Mouse (Mus musculus) kidney, embryonic 16.5 days (tissue): Measurements from ENCODE around the gene Oas1f. TPM values are rescaled to one million over a fixed set of nuclear protein-coding genes. Genes with fewer than 3 reads are reported as not detected.
"Not testable (repeated sequence)": the region's sequence is repeated elsewhere in the genome, so short reads cannot be mapped to it uniquely, and the experiment has no call there.

Experiments
- ATAC-seq: fragments of 200-750 bp; cut with Nextera tagmentation; 2 replicates; pipeline ENCODE4 v1.8.0; 2017; ENCODE audit warnings: moderate TSS enrichment; ENCODE audit not compliant: low FRiP score, low TSS enrichment
- H3K27ac ChIP-seq: fragments of 300-500 bp; sonication (generic); 2 replicates; pipeline ENCODE4 v1.5.1; 2014; ENCODE audit warnings: low read length
- H3K27me3 ChIP-seq: fragments of 300-500 bp; sonication (generic); 2 replicates; pipeline ENCODE4 v1.6.1; 2014; ENCODE audit warnings: low read length, control low read depth, mixed read lengths; ENCODE audit not compliant: insufficient read depth
- H3K36me3 ChIP-seq: fragments of 300-500 bp; sonication (generic); 2 replicates; pipeline ENCODE4 v1.6.1; 2014; ENCODE audit warnings: low read length, control low read depth, mixed read lengths; ENCODE audit not compliant: insufficient read depth
- H3K4me1 ChIP-seq: fragments of 300-500 bp; sonication (generic); 2 replicates; pipeline ENCODE4 v1.6.1; 2014; ENCODE audit warnings: low read length, control low read depth, mixed read lengths; ENCODE audit not compliant: insufficient read depth
- H3K4me2 ChIP-seq: fragments of 300-500 bp; sonication (generic); replicated peaks from 2 replicates; pipeline ENCODE4 v1.6.1; 2014; ENCODE audit warnings: low read depth, low read length
- H3K4me3 ChIP-seq: fragments of 300-500 bp; sonication (generic); 2 replicates; pipeline ENCODE4 v1.5.1; 2014; ENCODE audit warnings: mild to moderate bottlenecking, low read length
- H3K9ac ChIP-seq: fragments of 300-500 bp; sonication (generic); replicated peaks from 2 replicates; pipeline ENCODE4 v1.6.1; 2014; ENCODE audit warnings: low read length
- H3K9me3 ChIP-seq: fragments of 300-500 bp; sonication (generic); 2 replicates; pipeline ENCODE4 v1.6.1; 2016; ENCODE audit warnings: low read length, control low read depth
- WGBS: fragments of 180-500 bp; shearing (Covaris S2); extraction: QIAGEN DNeasy Blood & Tissue Kit; methylation state at CpG from one replicate; pipeline ENCODE4 v1.1.7; 2014; 5-methylcytosine and 5-hydroxymethylcytosine counted together
- polyA plus RNA-seq: library from polyadenylated mRNA; unstranded; fragments of >200 nt; fragmentation: Nextera tagmentation; extraction: Ambion mirVana; gene quantifications from 2 replicates; pipeline ENCODE4 v1.2.1, GENCODE M21; 2015

Gene Oas1f
- polyA plus RNA-seq = 0.21 TPM in 1 of 2 replicates, not detected in the other

GRCm38 (mm10) chr5:120847067-120847466 lies at the start of gene Oas1f:
TSS of gene Oas1f (plus strand) at chr5:120847367.
- H3K4me1 ChIP-seq = no peaks in the 10 kb centered on the region
- no peak within 1 kb of the TSS for H3K9ac ChIP-seq
- H3K36me3 ChIP-seq = no peaks in the 10 kb centered on the region
- H3K4me2 ChIP-seq = no peak within 1 kb of the TSS
- 68% methylated on average over 4 of the region's 4 CpGs for WGBS
- no peaks in the 10 kb centered on the region for H3K27me3 ChIP-seq
- H3K9me3 ChIP-seq = no peaks in the 10 kb centered on the region
- no peak for ATAC-seq
- no peak within 1 kb of the TSS for H3K27ac ChIP-seq
- no peak within 1 kb of the TSS for H3K4me3 ChIP-seq

- H3K4me1 ChIP-seq, H3K27me3 ChIP-seq, H3K4me3 ChIP-seq, ATAC-seq, H3K9me3 ChIP-seq, H3K9ac ChIP-seq, H3K4me2 ChIP-seq, H3K36me3 ChIP-seq, H3K27ac ChIP-seq: not testable (repeated sequence)
- WGBS = 80% methylated on average over 5 of the region's 5 CpGs
These were observed 49.0 kb upstream of the Oas1f start for GRCm38 (mm10) chr5:120798147-120798546.

DNA sequence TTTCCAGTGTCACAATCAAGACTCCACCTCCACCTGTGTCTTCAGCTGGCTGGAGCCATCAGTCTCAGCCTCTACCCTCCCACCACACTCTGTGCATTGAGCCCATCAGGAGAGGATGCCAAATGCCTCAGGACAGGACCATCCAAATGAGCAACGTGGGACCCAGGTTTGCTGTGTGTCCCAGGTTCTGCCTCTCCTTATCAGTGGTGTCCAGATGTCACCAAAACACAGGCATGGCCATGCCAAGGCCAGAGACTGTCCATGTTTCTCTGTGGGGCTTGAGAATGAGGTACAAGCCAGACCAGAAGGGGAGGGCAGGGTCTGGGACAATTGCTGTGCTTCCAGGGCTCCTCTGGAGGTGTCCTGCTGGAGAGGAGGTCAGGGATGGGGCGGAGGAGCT lies 48.2 kb upstream of the Oas1f start:
- H3K27ac ChIP-seq, H3K9ac ChIP-seq, H3K4me2 ChIP-seq, H3K4me1 ChIP-seq, H3K4me3 ChIP-seq, H3K36me3 ChIP-seq, H3K9me3 ChIP-seq, ATAC-seq, H3K27me3 ChIP-seq: not testable (repeated sequence)
- 61% methylated on average over 2 of the region's 2 CpGs for WGBS

DNA sequence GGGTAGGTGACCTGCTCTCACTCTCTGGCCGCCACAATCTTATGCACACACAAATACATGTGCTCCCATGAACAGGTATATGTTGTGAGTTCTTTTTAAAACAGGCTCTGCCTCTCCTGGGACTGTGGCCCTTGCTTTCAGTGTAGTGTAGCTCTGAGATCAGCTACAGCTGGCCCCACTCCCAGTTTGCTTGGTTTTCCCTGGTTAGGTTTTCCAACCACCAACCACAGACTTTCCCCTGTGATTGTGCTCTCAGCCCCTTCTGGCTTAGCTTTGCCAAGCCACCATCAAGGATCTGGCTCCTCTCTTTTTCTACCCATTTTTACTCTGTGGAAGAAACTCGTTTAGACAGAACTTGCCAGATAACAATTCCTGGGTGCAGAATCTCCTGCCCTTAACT lies 43.6 kb upstream of the Oas1f start:
- WGBS = 77% methylated on average over 2 of the region's 2 CpGs
- Histone ChIP-seq H3K4me3 (no peak overlapping the region), H3K9me3 (no peaks in the 10 kb centered on the region), H3K27me3 (no peaks in the 10 kb centered on the region), H3K4me2 (no peak overlapping the region), H3K27ac (no peak overlapping the region), H3K4me1 (no peaks in the 10 kb centered on the region), H3K36me3 (no peaks in the 10 kb centered on the region), H3K9ac (no peak overlapping the region)
- ATAC-seq = no peak

- Histone ChIP-seq H3K27ac (no peak overlapping the region), H3K9me3 (no peaks in the 10 kb centered on the region), H3K4me1 (no peaks in the 10 kb centered on the region), H3K4me3 (no peak overlapping the region), H3K27me3 (no peaks in the 10 kb centered on the region), H3K4me2 (no peak overlapping the region), H3K36me3 (no peaks in the 10 kb centered on the region), H3K9ac (no peak overlapping the region)
- no peak for ATAC-seq
- 92% methylated on average over 1 of the region's 1 CpGs for WGBS
These were observed 40.7 kb upstream of the Oas1f start for GRCm38 (mm10) chr5:120806458-120806857.

DNA sequence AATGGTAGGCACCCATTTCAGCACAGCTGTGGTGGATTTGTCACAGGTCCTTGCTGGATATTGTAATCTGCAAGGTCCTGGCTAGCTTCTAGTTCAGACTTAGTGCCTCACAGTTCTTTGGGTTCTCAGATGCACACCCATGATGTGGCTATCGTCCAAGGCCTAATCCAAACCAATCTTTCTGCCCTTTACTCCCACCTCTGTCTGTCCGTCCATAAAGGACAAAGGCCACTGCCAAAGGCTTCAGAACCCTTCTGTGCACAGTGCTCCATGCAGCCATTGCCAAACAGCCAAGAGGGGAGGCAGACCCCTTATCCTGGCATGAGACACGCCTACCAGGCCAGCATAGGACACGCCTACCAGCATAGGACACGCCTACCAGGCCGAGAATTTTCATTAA lies 38.0 kb upstream of the Oas1f start:
- no peaks in the 10 kb centered on the region for H3K9me3 ChIP-seq
- ATAC-seq = no peak
- no peaks in the 10 kb centered on the region; the same call in 1 of the 2 replicates for H3K4me1 ChIP-seq
- no peak overlapping the region for H3K4me2 ChIP-seq
- H3K4me3 ChIP-seq = no peak overlapping the region
- no peak overlapping the region for H3K9ac ChIP-seq
- H3K27ac ChIP-seq = no peak overlapping the region
- H3K27me3 ChIP-seq = no peaks in the 10 kb centered on the region
- no peaks in the 10 kb centered on the region for H3K36me3 ChIP-seq
- WGBS = 42% methylated on average over 6 of the region's 6 CpGs

DNA sequence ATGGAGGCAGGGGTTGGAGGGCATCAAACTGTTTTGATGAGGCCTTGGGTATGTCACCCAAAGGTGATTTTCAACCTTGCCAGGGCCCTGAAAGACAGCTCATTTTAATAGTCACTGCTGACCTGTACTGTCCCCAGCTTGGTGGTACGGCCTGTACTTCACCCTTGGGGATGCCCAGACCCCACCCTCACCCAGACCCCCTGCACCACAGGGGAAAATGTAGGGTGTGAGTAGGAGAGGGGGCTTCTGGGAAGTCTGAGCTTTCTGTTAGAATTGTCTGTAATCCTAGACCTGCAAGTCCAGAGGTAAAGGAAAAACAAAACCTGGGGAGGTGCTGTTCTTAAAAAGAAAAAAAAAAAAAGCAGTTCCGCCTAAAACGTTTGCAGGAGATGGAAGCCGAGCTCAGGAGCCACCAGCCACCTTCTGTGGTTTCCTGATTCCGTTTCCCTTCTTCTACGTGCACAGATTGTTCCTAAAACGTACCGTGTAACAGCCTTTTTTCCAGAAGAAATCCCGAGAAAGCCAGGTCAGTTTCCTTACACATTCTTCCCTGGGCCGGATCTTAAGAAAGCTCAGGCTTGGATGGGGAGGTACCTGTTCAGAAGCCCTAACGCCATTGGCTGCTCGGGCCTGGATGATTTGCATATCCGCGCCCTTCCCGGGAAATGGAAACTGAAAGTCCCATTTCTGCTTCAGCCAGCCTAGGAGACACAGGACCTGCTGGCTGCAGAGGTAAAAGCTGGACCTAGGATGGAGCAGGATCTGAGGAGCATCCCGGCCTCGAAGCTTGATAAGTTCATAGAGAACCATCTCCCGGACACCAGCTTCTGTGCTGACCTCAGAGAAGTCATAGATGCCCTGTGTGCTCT lies 35.0 kb upstream of the Oas1f start, which contains the start of gene Oas1c:
Gene Oas1c, minus strand, starts transcription at position 564 of the 869 bp plus-strand sequence.
- H3K9me3 ChIP-seq = no peaks in the 10 kb centered on the region

GRCm38 (mm10) chr5:120813023-120813422 lies 34.1 kb upstream of the Oas1f start:
- Histone ChIP-seq H3K4me3 (peak overlapping the region; percentile 40), H3K36me3 (no peaks in the 10 kb centered on the region), H3K27ac (no peak overlapping the region), H3K9me3 (no peaks in the 10 kb centered on the region), H3K27me3 (no peaks in the 10 kb centered on the region), H3K4me2 (peak overlapping the region; percentile 50), H3K4me1 (no peaks in the 10 kb centered on the region; the same call in 1 of the 2 replicates), H3K9ac (peak overlapping the region; percentile 61; the same call in 1 of the 2 replicates)
- WGBS = 78% methylated on average over 6 of the region's 6 CpGs
- ATAC-seq = no peak

More for the DNA sequence above, 35.0 kb upstream of the Oas1f start, which contains the start of gene Oas1c:
- Histone ChIP-seq H3K4me2 (peak within 1 kb of the TSS; percentile 50), H3K27me3 (no peaks in the 10 kb centered on the region), H3K4me3 (peak within 1 kb of the TSS; percentile 40), H3K9ac (peak within 1 kb of the TSS; percentile 61), H3K27ac (peak within 1 kb of the TSS; percentile 73), H3K36me3 (no peaks in the 10 kb centered on the region), H3K4me1 (no peaks in the 10 kb centered on the region; the same call in 1 of the 2 replicates)
- WGBS = 4% methylated on average over 18 of the region's 18 CpGs
- peak; percentile 93 for ATAC-seq

DNA sequence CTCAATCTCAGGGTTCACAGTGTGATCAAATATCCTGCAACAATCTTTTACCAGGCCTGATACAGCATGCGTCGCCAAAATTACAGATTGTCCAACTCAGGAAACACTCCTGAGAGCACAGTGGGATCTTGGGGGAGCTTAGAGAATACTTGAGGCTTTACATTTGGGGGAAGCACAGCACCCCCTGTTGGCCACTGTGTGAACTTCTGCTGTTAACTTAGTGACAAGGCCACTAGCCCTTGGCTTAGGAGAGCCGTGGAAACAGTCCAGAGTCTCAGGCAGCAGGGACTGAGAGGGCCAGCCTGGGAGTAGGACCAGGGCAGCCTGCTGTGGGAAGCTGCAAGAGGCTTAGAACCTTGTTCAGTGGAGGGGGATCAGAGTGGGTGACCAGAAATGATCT lies 31.2 kb upstream of the Oas1f start:
- Histone ChIP-seq H3K9me3 (peaks cover 11% of the 10 kb centered on the region; the same call in 1 of the 2 replicates), H3K9ac (no peak overlapping the region), H3K4me3 (no peak overlapping the region), H3K4me1 (no peaks in the 10 kb centered on the region; the same call in 1 of the 2 replicates), H3K4me2 (no peak overlapping the region), H3K27me3 (no peaks in the 10 kb centered on the region), H3K36me3 (no peaks in the 10 kb centered on the region), H3K27ac (no peak overlapping the region)
- ATAC-seq = no peak
- 62% methylated on average over 3 of the region's 3 CpGs for WGBS

GRCm38 (mm10) chr5:120818999-120819398 lies 28.2 kb upstream of the Oas1f start:
- Histone ChIP-seq H3K27ac (no peak overlapping the region), H3K36me3 (no peaks in the 10 kb centered on the region), H3K27me3 (no peaks in the 10 kb centered on the region), H3K9me3 (peaks cover 11% of the 10 kb centered on the region; the same call in 1 of the 2 replicates), H3K4me3 (no peak overlapping the region), H3K4me1 (no peaks in the 10 kb centered on the region), H3K9ac (no peak overlapping the region), H3K4me2 (no peak overlapping the region)
- ATAC-seq = no peak
